12 mouse cellular contexts compared by ENCODE assay signal in genomic region chr2:154538310-154538709, GRCm38 (mm10). TPM values are rescaled to one million over a fixed set of nuclear protein-coding genes. Genes with fewer than 3 reads are reported as not detected.
DNase-seq lines count a peak whose midpoint lies in the region; ATAC-seq and TF ChIP-seq lines count a peak whose summit lies in the region.
"Had no signal": no experiment of that assay in that cellular context is flagged by ENCODE, and none has a peak within 500 bp of the region (broad histone marks: within the 10 kb centered on the region; RNA-seq: fewer than 3 reads in every experiment).

No protein-coding gene starts in this region.

- no peak for ATAC-seq in heart, embryonic 13.5 days (ENCODE audit: extremely low read depth, insufficient number of reproducible peaks, low FRiP score, low TSS enrichment)
- no peak for ATAC-seq in midbrain, postnatal 0 days (ENCODE audit: low FRiP score)
- peak; percentile 69 for ATAC-seq in forebrain, embryonic 16.5 days
- ATAC-seq in neural tube, embryonic 15.5 days (ENCODE audit: low FRiP score) = no peak

- H3K4me2 ChIP-seq in heart, embryonic 13.5 days = no peak overlapping the region
- no peak overlapping the region for H3K4me2 ChIP-seq in midbrain, postnatal 0 days (ENCODE audit: low read depth, low read length, poor library complexity, severe bottlenecking)
- H3K4me2 ChIP-seq in forebrain, embryonic 16.5 days (ENCODE audit: low read length) = no peak overlapping the region
- no peak overlapping the region for H3K4me2 ChIP-seq in neural tube, embryonic 15.5 days
- H3K4me2 ChIP-seq: limb, embryonic 13.5 days had no signal

- no peak for DNase-seq in heart, adult 8-10 months (ENCODE audit: low spot score)
- no peak for DNase-seq in midbrain, postnatal 0 days (ENCODE audit: low spot score)
- no peak for DNase-seq in midbrain, embryonic 10.5 days (ENCODE audit: low spot score)
- DNase-seq in adrenal gland, postnatal 25 days = no peak
- DNase-seq in embryo, embryonic 11 days = no peak
- DNase-seq: adrenal gland, postnatal 14 days had no signal

- TF ChIP-seq CTCF in midbrain, postnatal 0 days (IDR thresholded peaks at IDR 0.05) = no peak

- H3K9me3 ChIP-seq in heart, embryonic 13.5 days = no peaks in the 10 kb centered on the region
- no peaks in the 10 kb centered on the region for H3K9me3 ChIP-seq in midbrain, postnatal 0 days (ENCODE audit: low read length)
- H3K9me3 ChIP-seq in midbrain, embryonic 10.5 days (replicated peaks) = no peaks in the 10 kb centered on the region; the same call in 1 of the 2 replicates
- H3K9me3 ChIP-seq in forebrain, embryonic 16.5 days (ENCODE audit: control insufficient read depth, low read length) = no peaks in the 10 kb centered on the region
- H3K9me3 ChIP-seq in neural tube, embryonic 15.5 days (replicated peaks) = no peaks in the 10 kb centered on the region
- H3K9me3 ChIP-seq: limb, embryonic 13.5 days had no signal

- peaks cover 28% of the 10 kb centered on the region for H3K4me1 ChIP-seq in heart, embryonic 13.5 days
- H3K4me1 ChIP-seq in midbrain, postnatal 0 days (ENCODE audit: insufficient read depth, low read length) = no peaks in the 10 kb centered on the region
- H3K4me1 ChIP-seq in midbrain, embryonic 10.5 days = peaks cover 6% of the 10 kb centered on the region; the same call in 1 of the 2 replicates
- H3K4me1 ChIP-seq in forebrain, embryonic 16.5 days (replicated peaks; ENCODE audit: control insufficient read depth, insufficient read depth, low read length) = peaks cover 20% of the 10 kb centered on the region
- peaks cover 21% of the 10 kb centered on the region for H3K4me1 ChIP-seq in neural tube, embryonic 15.5 days
- H3K4me1 ChIP-seq: limb, embryonic 13.5 days had no signal

- WGBS in heart, embryonic 13.5 days = 63% methylated on average over 2 of the region's 2 CpGs
- WGBS in midbrain, postnatal 0 days = 35% methylated on average over 2 of the region's 2 CpGs
- 89% methylated on average over 2 of the region's 2 CpGs for WGBS in midbrain, embryonic 10.5 days
- WGBS in forebrain, embryonic 16.5 days = 27% methylated on average over 2 of the region's 2 CpGs
- WGBS in neural tube, embryonic 15.5 days = 35% methylated on average over 2 of the region's 2 CpGs

- no peaks in the 10 kb centered on the region for H3K27me3 ChIP-seq in heart, embryonic 13.5 days (replicated peaks)
- H3K27me3 ChIP-seq in midbrain, postnatal 0 days (ENCODE audit: insufficient read depth, low read length) = no peaks in the 10 kb centered on the region
- H3K27me3 ChIP-seq in midbrain, embryonic 10.5 days (ENCODE audit: low read depth, poor library complexity, severe bottlenecking) = no peaks in the 10 kb centered on the region
- no peaks in the 10 kb centered on the region for H3K27me3 ChIP-seq in forebrain, embryonic 16.5 days (replicated peaks; ENCODE audit: control insufficient read depth, insufficient read depth, low read length)
- H3K27me3 ChIP-seq in neural tube, embryonic 15.5 days (replicated peaks) = no peaks in the 10 kb centered on the region
- H3K27me3 ChIP-seq: limb, embryonic 13.5 days had no signal

- H3K4me3 ChIP-seq in heart, embryonic 13.5 days = no peak overlapping the region
- H3K4me3 ChIP-seq in midbrain, postnatal 0 days (ENCODE audit: low read depth, low read length) = no peak overlapping the region
- H3K4me3 ChIP-seq in midbrain, embryonic 10.5 days = no peak overlapping the region
- H3K4me3 ChIP-seq in forebrain, embryonic 16.5 days (replicated peaks; ENCODE audit: low read length) = no peak overlapping the region
- H3K4me3 ChIP-seq in neural tube, embryonic 15.5 days (replicated peaks) = no peak overlapping the region
- H3K4me3 ChIP-seq: limb, embryonic 13.5 days had no signal

- H3K9ac ChIP-seq in heart, embryonic 13.5 days = 0 out of 2 replicates have a peak overlapping the region, but pooled peaks have one; percentile 21
- H3K9ac ChIP-seq in midbrain, postnatal 0 days (replicated peaks; ENCODE audit: low read length, poor library complexity, severe bottlenecking) = peak overlapping the region; percentile 24; the same call in 1 of the 2 replicates
- H3K9ac ChIP-seq in forebrain, embryonic 16.5 days (replicated peaks; ENCODE audit: low read depth, low read length) = no peak overlapping the region
- H3K9ac ChIP-seq in neural tube, embryonic 15.5 days (replicated peaks) = no peak overlapping the region
- H3K9ac ChIP-seq: limb, embryonic 13.5 days had no signal

- no peak overlapping the region; the same call in 1 of the 2 replicates for H3K27ac ChIP-seq in heart, embryonic 13.5 days (replicated peaks)
- H3K27ac ChIP-seq in midbrain, postnatal 0 days (ENCODE audit: low read depth, low read length) = no peak overlapping the region
- no peak overlapping the region for H3K27ac ChIP-seq in midbrain, embryonic 10.5 days (replicated peaks)
- H3K27ac ChIP-seq in forebrain, embryonic 16.5 days (ENCODE audit: low read length) = peak overlapping the region; percentile 71
- H3K27ac ChIP-seq in neural tube, embryonic 15.5 days (replicated peaks) = peak overlapping the region; percentile 28; the same call in 1 of the 2 replicates
- H3K27ac ChIP-seq: limb, embryonic 13.5 days had no signal

- peaks cover 54% of the 10 kb centered on the region for H3K36me3 ChIP-seq in heart, embryonic 13.5 days
- H3K36me3 ChIP-seq in midbrain, postnatal 0 days (ENCODE audit: insufficient read depth, low read length) = peaks cover 18% of the 10 kb centered on the region
- peaks cover 73% of the 10 kb centered on the region for H3K36me3 ChIP-seq in midbrain, embryonic 10.5 days
- peaks cover 12% of the 10 kb centered on the region; the same call in 1 of the 2 replicates for H3K36me3 ChIP-seq in forebrain, embryonic 16.5 days (ENCODE audit: control insufficient read depth, insufficient read depth)
- peaks cover 33% of the 10 kb centered on the region for H3K36me3 ChIP-seq in neural tube, embryonic 15.5 days

RNA-seq across cellular contexts. Expression of gene 1700003F12Rik, which starts 8.6 kb away (rescaled TPM):
- polyA plus RNA-seq in heart, embryonic 13.5 days (2015; fragmentation: Nextera tagmentation; extraction: Ambion mirVana) = 0.29 TPM in 1 of 2 replicates, not detected in the other
- total RNA-seq in heart, adult 8-10 months (2022) = not detected
- total RNA-seq in midbrain, postnatal 0 days (2014; rRNA removed) = 1.6 and 2.5 TPM in 2 replicates
- 4.0 and 5.3 TPM in 2 replicates for polyA plus RNA-seq in midbrain, postnatal 0 days (2015; fragmentation: Nextera tagmentation; extraction: Ambion mirVana)
- 4.4 and 5.1 TPM in 2 replicates for polyA plus RNA-seq in midbrain, embryonic 10.5 days (2016; fragmentation: Nextera tagmentation; extraction: Ambion mirVana)
- 1.9 and 2.9 TPM in 2 replicates for polyA plus RNA-seq in forebrain, embryonic 16.5 days (2015; fragmentation: Nextera tagmentation; extraction: Ambion mirVana)
- polyA plus RNA-seq in neural tube, embryonic 15.5 days (2015; fragmentation: Nextera tagmentation; extraction: Ambion mirVana) = 1.3 and 1.9 TPM in 2 replicates
- not detected in 2 replicates for total RNA-seq in adrenal gland, postnatal 25 days (2021)
- total RNA-seq: adrenal gland, postnatal 14 days; megakaryocyte-erythroid progenitor cell, adult 5-6 weeks had no signal

RNA-seq across cellular contexts. Expression of gene Actl10, which starts 13.3 kb away (rescaled TPM):
- 0.09 TPM in 2 replicates for polyA plus RNA-seq in heart, embryonic 13.5 days (2015; fragmentation: Nextera tagmentation; extraction: Ambion mirVana)
- total RNA-seq in heart, adult 8-10 months (2022) = not detected
- total RNA-seq in midbrain, postnatal 0 days (2014; rRNA removed) = not detected in 2 replicates
- 0.11 and 0.16 TPM in 2 replicates for polyA plus RNA-seq in midbrain, postnatal 0 days (2015; fragmentation: Nextera tagmentation; extraction: Ambion mirVana)
- 0.81 and 0.98 TPM in 2 replicates for polyA plus RNA-seq in midbrain, embryonic 10.5 days (2016; fragmentation: Nextera tagmentation; extraction: Ambion mirVana)
- 0.37 and 0.86 TPM in 2 replicates for polyA plus RNA-seq in forebrain, embryonic 16.5 days (2015; fragmentation: Nextera tagmentation; extraction: Ambion mirVana)
- 0.31 and 0.63 TPM in 2 replicates for polyA plus RNA-seq in neural tube, embryonic 15.5 days (2015; fragmentation: Nextera tagmentation; extraction: Ambion mirVana)
- 0.21 TPM in 1 of 2 replicates, not detected in the other for total RNA-seq in adrenal gland, postnatal 25 days (2021)
- total RNA-seq: adrenal gland, postnatal 14 days; heart, postnatal 14 days; megakaryocyte-erythroid progenitor cell, adult 5-6 weeks had no signal

RNA-seq across cellular contexts. Expression of gene Necab3, which starts 20.4 kb away (rescaled TPM):
- polyA plus RNA-seq in heart, embryonic 13.5 days (2015; fragmentation: Nextera tagmentation; extraction: Ambion mirVana) = 1.0 and 1.4 TPM in 2 replicates
- 1 to 10 TPM in 1 of 4 experiments, under 1 TPM in 3; 0.25 to 1.2 (median 0.60) TPM for total RNA-seq in heart, adult 8-10 months (2022)
- total RNA-seq in midbrain, postnatal 0 days (2014; rRNA removed) = 23.3 and 27.7 TPM in 2 replicates
- 18.1 and 18.9 TPM in 2 replicates for polyA plus RNA-seq in midbrain, postnatal 0 days (2015; fragmentation: Nextera tagmentation; extraction: Ambion mirVana)
- 5.2 and 7.6 TPM in 2 replicates for polyA plus RNA-seq in midbrain, embryonic 10.5 days (2016; fragmentation: Nextera tagmentation; extraction: Ambion mirVana)
- 22.0 and 27.1 TPM in 2 replicates for polyA plus RNA-seq in forebrain, embryonic 16.5 days (2015; fragmentation: Nextera tagmentation; extraction: Ambion mirVana)
- polyA plus RNA-seq in neural tube, embryonic 15.5 days (2015; fragmentation: Nextera tagmentation; extraction: Ambion mirVana) = 16.0 and 19.6 TPM in 2 replicates
- 2.0 and 2.1 TPM in 2 replicates for total RNA-seq in adrenal gland, postnatal 25 days (2021)

RNA-seq across cellular contexts. Expression of gene E2f1, which starts 31.4 kb away (rescaled TPM):
- polyA plus RNA-seq in heart, embryonic 13.5 days (2015; fragmentation: Nextera tagmentation; extraction: Ambion mirVana) = 15.5 and 17.8 TPM in 2 replicates
- total RNA-seq in heart, adult 8-10 months (2022) = 1 to 10 TPM in 1 of 4 experiments, under 1 TPM in 3; 0.25 to 1.2 (median 0.47) TPM
- 2.0 and 2.3 TPM in 2 replicates for total RNA-seq in midbrain, postnatal 0 days (2014; rRNA removed)
- polyA plus RNA-seq in midbrain, postnatal 0 days (2015; fragmentation: Nextera tagmentation; extraction: Ambion mirVana) = 2.1 and 2.3 TPM in 2 replicates
- polyA plus RNA-seq in midbrain, embryonic 10.5 days (2016; fragmentation: Nextera tagmentation; extraction: Ambion mirVana) = 34.9 and 35.5 TPM in 2 replicates
- 10.8 and 12.1 TPM in 2 replicates for polyA plus RNA-seq in forebrain, embryonic 16.5 days (2015; fragmentation: Nextera tagmentation; extraction: Ambion mirVana)
- 3.4 and 7.4 TPM in 2 replicates for polyA plus RNA-seq in neural tube, embryonic 15.5 days (2015; fragmentation: Nextera tagmentation; extraction: Ambion mirVana)
- total RNA-seq in adrenal gland, postnatal 25 days (2021) = 11.2 and 13.2 TPM in 2 replicates

Comparison
In these comparisons a context has a peak if more than half of its experiments do, and no peak if none do; other contexts are left out.
1. H3K27ac ChIP-seq: peak in forebrain, embryonic 16.5 days (single experiment) and neural tube, embryonic 15.5 days (single experiment); none in heart, embryonic 13.5 days (single experiment), midbrain, postnatal 0 days (single experiment) and midbrain, embryonic 10.5 days (single experiment).
2. H3K9ac ChIP-seq: peak in heart, embryonic 13.5 days (single experiment) and midbrain, postnatal 0 days (single experiment); none in forebrain, embryonic 16.5 days (single experiment) and neural tube, embryonic 15.5 days (single experiment).